Mouse (Mus musculus) CH12.LX (cell line): ENCODE data around the gene Rptor. TPM values are rescaled to one million over a fixed set of nuclear protein-coding genes. Genes with fewer than 3 reads are reported as not detected.

Source experiments
- DNase-seq: peaks from one replicate; pipeline ENCODE4 v3.0.0-alpha.2; 2013; ENCODE audit errors: extremely low read depth
- H3K27ac ChIP-seq: 2 replicates; pipeline ENCODE4 v1.5.1; 2012; ENCODE audit warnings: low read depth, mild to moderate bottlenecking, control low read depth, moderate library complexity; ENCODE audit not compliant: insufficient read depth
- H3K27me3 ChIP-seq: replicated peaks from 2 replicates; pipeline ENCODE3; 2012; ENCODE audit warnings: inconsistent platforms
- H3K36me3 ChIP-seq, 2 experiments: replicated peaks in 1 of 2; 2 replicates each; pipeline versions ENCODE3 to v1.6.1; 2012; ENCODE audit warnings: inconsistent platforms in 1 of 2, low read length in 1 of 2, mild to moderate bottlenecking in 1 of 2, mixed read lengths in 1 of 2, moderate library complexity in 1 of 2; ENCODE audit not compliant: control insufficient read depth in 1 of 2, insufficient read depth in 1 of 2
- H3K4me1 ChIP-seq, 2 experiments: 2 replicates each; pipeline ENCODE4 v1.6.1; 2012; ENCODE audit warnings: inconsistent platforms in 1 of 2, moderate library complexity in 1 of 2; ENCODE audit not compliant: insufficient read depth in 2 of 2, control insufficient read depth in 1 of 2
- H3K4me2 ChIP-seq: 2 replicates; pipeline ENCODE4 v1.6.1; 2012; ENCODE audit warnings: low read depth, mild to moderate bottlenecking, control low read depth; ENCODE audit not compliant: poor library complexity, insufficient read depth, severe bottlenecking
- H3K4me3 ChIP-seq, 3 experiments: fragments of 150-350 bp in 1 of 3; sonication (generic) in 1 of 3; replicated peaks in 1 of 3; 2 replicates each; pipeline versions ENCODE3 to v1.5.1; 2011 to 2012; ENCODE audit warnings: low read depth in 2 of 3, low read length in 2 of 3, mild to moderate bottlenecking in 2 of 3, moderate library complexity in 2 of 3, control low read depth in 1 of 3, improper control_type of control experiment in 1 of 3, inconsistent platforms in 1 of 3, mixed read lengths in 1 of 3; ENCODE audit not compliant: poor library complexity in 1 of 3
- H3K79me2 ChIP-seq: replicated peaks from 2 replicates; pipeline ENCODE4 v1.6.1; 2012; ENCODE audit warnings: mild to moderate bottlenecking, moderate library complexity; ENCODE audit not compliant: control insufficient read depth, poor library complexity, insufficient read depth, severe bottlenecking; ENCODE audit errors: extremely low read depth
- H3K9ac ChIP-seq: 2 replicates; pipeline ENCODE4 v1.6.1; 2012; ENCODE audit warnings: low read depth, mild to moderate bottlenecking, control low read depth, moderate library complexity; ENCODE audit not compliant: insufficient read depth
- H3K9me3 ChIP-seq: replicated peaks from 2 replicates; pipeline ENCODE3; 2012; ENCODE audit warnings: low read length, inconsistent platforms, mixed read lengths
- CHD1 ChIP-seq: IDR thresholded peaks from 2 replicates; pipeline ENCODE4 v1.6.1; 2012; ENCODE audit warnings: low read depth, low read length, improper control_type of control experiment, inconsistent platforms
- CHD2 ChIP-seq: IDR thresholded peaks from 2 replicates; pipeline ENCODE4 v1.6.1; 2011; ENCODE audit warnings: low read length, improper control_type of control experiment
- CTCF ChIP-seq, 2 experiments: IDR thresholded peaks in 1 of 2; conservative IDR thresholded peaks in 1 of 2; 2 replicates each; pipeline ENCODE4 v1.5.1; 2011 to 2012; ENCODE audit warnings: low read depth in 2 of 2, low read length in 2 of 2, improper control_type of control experiment in 1 of 2, inconsistent platforms in 1 of 2, mild to moderate bottlenecking in 1 of 2, moderate library complexity in 1 of 2
- ELF1 ChIP-seq: IDR thresholded peaks from 2 replicates; pipeline ENCODE4 v1.6.1; 2014; ENCODE audit warnings: low read depth, mild to moderate bottlenecking, inconsistent platforms, low read length, improper control_type of control experiment
- EP300 ChIP-seq: IDR thresholded peaks from 2 replicates; pipeline ENCODE4 v1.6.1; 2011; ENCODE audit warnings: low read length, improper control_type of control experiment
- ETS1 ChIP-seq: conservative IDR thresholded peaks from 2 replicates; pipeline ENCODE4 v1.6.1; 2012; ENCODE audit warnings: low read depth, mild to moderate bottlenecking, inconsistent platforms, low read length, improper control_type of control experiment, moderate library complexity
- GABPA ChIP-seq: IDR thresholded peaks from 2 replicates; pipeline ENCODE4 v1.6.1; 2012; ENCODE audit warnings: low read depth, low read length, improper control_type of control experiment, inconsistent platforms; ENCODE audit not compliant: insufficient replicate concordance
- JUN ChIP-seq: IDR thresholded peaks from 2 replicates; pipeline ENCODE4 v1.6.1; 2011; ENCODE audit warnings: low read depth, mild to moderate bottlenecking, low read length, improper control_type of control experiment, moderate library complexity; ENCODE audit not compliant: insufficient read depth
- JUND ChIP-seq: conservative IDR thresholded peaks from 2 replicates; pipeline ENCODE4 v1.6.1; 2011; ENCODE audit warnings: low read depth, low read length, improper control_type of control experiment
- KAT2A ChIP-seq: IDR thresholded peaks from 2 replicates; pipeline ENCODE4 v1.6.1; 2012; ENCODE audit warnings: low read length, improper control_type of control experiment, inconsistent platforms; ENCODE audit not compliant: insufficient replicate concordance
- MAFK ChIP-seq: IDR thresholded peaks from 2 replicates; pipeline ENCODE4 v1.6.1; 2011; ENCODE audit warnings: low read length, improper control_type of control experiment; ENCODE audit not compliant: insufficient replicate concordance
- MAX ChIP-seq: IDR thresholded peaks from 2 replicates; pipeline ENCODE4 v1.6.1; 2011; ENCODE audit warnings: low read length, improper control_type of control experiment
- MXI1 ChIP-seq: IDR thresholded peaks from 2 replicates; pipeline ENCODE4 v1.6.1; 2011; ENCODE audit warnings: mild to moderate bottlenecking, low read depth, low read length, improper control_type of control experiment
- MYC ChIP-seq: IDR thresholded peaks from 2 replicates; pipeline ENCODE4 v1.6.1; 2011; ENCODE audit warnings: low read depth, mild to moderate bottlenecking, improper control_type of control experiment, low read length
- NELFE ChIP-seq: IDR thresholded peaks from 2 replicates; pipeline ENCODE4 v1.6.1; 2011; ENCODE audit warnings: low read depth, low read length, improper control_type of control experiment
- NRF1 ChIP-seq: IDR thresholded peaks from 2 replicates; pipeline ENCODE4 v1.6.1; 2014; ENCODE audit warnings: low read depth, mild to moderate bottlenecking, inconsistent platforms, low read length, improper control_type of control experiment, moderate library complexity
- PAX5 ChIP-seq: IDR thresholded peaks from 2 replicates; pipeline ENCODE4 v1.6.1; 2012; ENCODE audit warnings: low read length, inconsistent platforms, mixed read lengths
- POLR2A ChIP-seq: IDR thresholded peaks from 2 replicates; pipeline ENCODE4 v1.6.1; 2011; ENCODE audit warnings: low read depth, mild to moderate bottlenecking, improper control_type of control experiment, low read length
- POLR2AphosphoS2 ChIP-seq: IDR thresholded peaks from 2 replicates; pipeline ENCODE4 v1.6.1; 2011; ENCODE audit warnings: low read depth, low read length, improper control_type of control experiment
- RCOR1 ChIP-seq: conservative IDR thresholded peaks from 2 replicates; pipeline ENCODE4 v1.6.1; 2012; ENCODE audit warnings: low read depth, mild to moderate bottlenecking, inconsistent platforms, low read length, improper control_type of control experiment
- TCF12 ChIP-seq: IDR thresholded peaks from 2 replicates; pipeline ENCODE4 v1.6.1; 2014; ENCODE audit warnings: low read depth, mild to moderate bottlenecking, inconsistent platforms, low read length, improper control_type of control experiment
- USF1 ChIP-seq: IDR thresholded peaks from 2 replicates; pipeline ENCODE4 v1.6.1; 2014; ENCODE audit warnings: low read depth, mild to moderate bottlenecking, inconsistent platforms, low read length, improper control_type of control experiment
- USF2 ChIP-seq: conservative IDR thresholded peaks from 2 replicates; pipeline ENCODE4 v1.6.1; 2011; ENCODE audit warnings: low read depth, low read length, improper control_type of control experiment
- ZC3H11A ChIP-seq: IDR thresholded peaks from 2 replicates; pipeline ENCODE4 v1.6.1; 2012; ENCODE audit warnings: low read depth, mild to moderate bottlenecking, inconsistent platforms, low read length, improper control_type of control experiment
- ZNF384 ChIP-seq: IDR thresholded peaks from 2 replicates; pipeline ENCODE4 v1.6.1; 2012; ENCODE audit warnings: low read depth, low read length, improper control_type of control experiment, inconsistent platforms
- dilution Hi-C: fragments of 300-500 bp; cut with MboI; formaldehyde crosslinking; loops from 2 replicates; pipeline ENCODE4 v1.14.3; 2020; ENCODE audit warnings: low sequenced_read_pairs; ENCODE audit not compliant: extremely low pct_unique_long_range_greater_than_20kb, extremely low pct_ligation_motif_present
- in situ Hi-C: fragments of 300-500 bp; cut with MboI; formaldehyde crosslinking; loops from 3 replicates; pipeline ENCODE4 v1.14.3; 2019; ENCODE audit warnings: low sequenced_read_pairs, low pct_ligation_motif_present, low pct_unique_long_range_greater_than_20kb, mixed read lengths
- polyA plus RNA-seq: library from polyadenylated mRNA; unstranded; fragments of >175 nt; gene quantifications from 2 replicates; pipeline ENCODE4 v1.2.1, GENCODE M21; 2012; ENCODE audit warnings: low read depth; ENCODE audit not compliant: insufficient read length
- total RNA-seq, 2 experiments: library from RNA; depleted of rRNA; stranded (reverse); fragments of 300-350 nt in 1 of 2; fragments of >200 nt in 1 of 2; gene quantifications; 2 replicates each; pipeline ENCODE4 v1.2.3; 2012 to 2014

Rptor gene
- total and polyA plus RNA-seq, 3 experiments, result 10.3 to 33.1 (median 26.7) TPM

- no peak for DNase-seq
- in situ Hi-C loops (no loop called here), dilution Hi-C loops (no loop called here)
- Histone ChIP-seq H3K4me1 (peaks cover 21 to 26% of the 10 kb centered on the region in 2 experiments), H3K27ac (no peak overlapping the region), H3K4me3 (no peak overlapping the region), H3K9ac (no peak overlapping the region), H3K9me3 (no peaks in the 10 kb centered on the region), H3K4me2 (no peak overlapping the region), H3K79me2 (no peaks in the 10 kb centered on the region), H3K27me3 (no peaks in the 10 kb centered on the region), H3K36me3 (peaks cover 32 to 89% of the 10 kb centered on the region in 2 experiments)
- TF ChIP-seq MAFK (no peak), PAX5 (no peak), EP300 (no peak), USF1 (no peak), MXI1 (no peak), USF2 (no peak), MYC (no peak), JUN (no peak), POLR2A (no peak)
Observed at GRCm38 (mm10) chr11:119802947-119803346, 200.2 kb downstream of the Rptor start.

- no peak for DNase-seq
- Histone ChIP-seq H3K36me3 (peaks cover 25 to 89% of the 10 kb centered on the region in 2 experiments), H3K9ac (no peak overlapping the region), H3K27me3 (no peaks in the 10 kb centered on the region), H3K4me1 (peaks cover 21 to 26% of the 10 kb centered on the region in 2 experiments), H3K27ac (no peak overlapping the region), H3K79me2 (no peaks in the 10 kb centered on the region), H3K9me3 (no peaks in the 10 kb centered on the region), H3K4me3 (no peak overlapping the region), H3K4me2 (no peak overlapping the region)
- in situ Hi-C loops, result no loop called here
- dilution Hi-C loops, result no loop called here
- TF ChIP-seq TCF12 (no peak), ELF1 (no peak), CTCF (conservative IDR thresholded peaks at IDR 0.05 in 1 of 2, IDR thresholded peaks at IDR 0.05 in 1 of 2; ENCODE audit: low read depth in 2 of 2, low read length in 2 of 2) (no peak), EP300 (no peak), JUND (no peak), KAT2A (no peak), ZC3H11A (no peak), NELFE (no peak), ZNF384 (no peak), ETS1 (no peak), CHD2 (no peak), RCOR1 (no peak), NRF1 (no peak), MYC (no peak), POLR2AphosphoS2 (no peak), MAX (no peak), USF2 (no peak), CHD1 (no peak), GABPA (no peak)
Observed at GRCm38 (mm10) chr11:119804392-119804791, 201.7 kb downstream of the Rptor start.
